In genomic region chr17:36245741-36246140, GRCm38 (mm10) we compare ENCODE assay signal across 25 mouse cellular contexts. TPM values are rescaled to one million over a fixed set of nuclear protein-coding genes. Genes with fewer than 3 reads are reported as not detected.
A peak's percentile ranks its signal among the peaks of the same experiment; 100 is the strongest.
DNase-seq lines count a peak whose midpoint lies in the region; ATAC-seq and TF ChIP-seq lines count a peak whose summit lies in the region.
"Had no signal": no experiment of that assay in that cellular context is flagged by ENCODE, and none has a peak within 500 bp of the region (broad histone marks: within the 10 kb centered on the region; RNA-seq: fewer than 3 reads in every experiment).

No protein-coding gene starts in this region.

- H3K36me3 ChIP-seq in intestine, postnatal 0 days (ENCODE audit: control insufficient read depth, insufficient read depth), result no peaks in the 10 kb centered on the region
- H3K36me3 ChIP-seq in intestine, embryonic 16.5 days (ENCODE audit: control insufficient read depth, insufficient read depth, low read length), result no peaks in the 10 kb centered on the region
- H3K36me3 ChIP-seq in MEL (ENCODE audit: control insufficient read depth in 1 of 2, insufficient read depth in 2 of 2, low read length in 2 of 2), result peaks cover 0 to 3% of the 10 kb centered on the region in 2 experiments; a peak in 1 of 4 replicates
- no peaks in the 10 kb centered on the region for H3K36me3 ChIP-seq in splenic B cell, adult 2 months (ENCODE audit: control insufficient read depth, insufficient read depth, low read length, poor library complexity, severe bottlenecking)
- no peaks in the 10 kb centered on the region for H3K36me3 ChIP-seq in limb, embryonic 10.5 days
- H3K36me3 ChIP-seq: embryonic facial prominence, embryonic 13.5 days; forebrain, embryonic 15.5 days; heart, embryonic 12.5 days; hindbrain, embryonic 15.5 days; liver, embryonic 15.5 days; neural tube, embryonic 12.5 days had no signal

- H3K27ac ChIP-seq in intestine, postnatal 0 days (ENCODE audit: low read depth, low read length), result no peak overlapping the region
- H3K27ac ChIP-seq in intestine, embryonic 16.5 days (ENCODE audit: low read length), result no peak overlapping the region
- H3K27ac ChIP-seq in MEL (ENCODE audit: control insufficient read depth, low read depth, low read length), result no peak overlapping the region
- H3K27ac ChIP-seq in limb, embryonic 10.5 days, result no peak overlapping the region
- H3K27ac ChIP-seq: embryonic facial prominence, embryonic 13.5 days; forebrain, embryonic 15.5 days; hindbrain, embryonic 15.5 days; kidney, postnatal 0 days; liver, embryonic 15.5 days; neural tube, embryonic 12.5 days had no signal

- H3K79me2 ChIP-seq in MEL (ENCODE audit: control insufficient read depth, insufficient read depth, low read length, poor library complexity), result no peaks in the 10 kb centered on the region

- H3K4me3 ChIP-seq in intestine, postnatal 0 days (ENCODE audit: low read depth, low read length), result no peak overlapping the region
- no peak overlapping the region for H3K4me3 ChIP-seq in intestine, embryonic 16.5 days (ENCODE audit: low read length)
- H3K4me3 ChIP-seq in lung, adult 2 months (replicated peaks; ENCODE audit: extremely low read depth, low read depth, low read length), result no peak overlapping the region
- H3K4me3 ChIP-seq in MEL (ENCODE audit: control insufficient read depth in 1 of 2, insufficient read depth in 1 of 2, low read depth in 2 of 2, low read length in 2 of 2), result no peak overlapping the region
- no peak overlapping the region for H3K4me3 ChIP-seq in limb, embryonic 10.5 days
- H3K4me3 ChIP-seq: embryonic facial prominence, embryonic 13.5 days; forebrain, embryonic 15.5 days; heart, embryonic 12.5 days; hindbrain, embryonic 15.5 days; liver, embryonic 15.5 days; neural tube, embryonic 12.5 days had no signal

- TF ChIP-seq RAD21 in MEL (IDR thresholded peaks at IDR 0.05; ENCODE audit: low read depth, low read length), result peak; percentile 35

- H3K27me3 ChIP-seq in intestine, postnatal 0 days (replicated peaks; ENCODE audit: control insufficient read depth, insufficient read depth, low read length), result peaks cover 9% of the 10 kb centered on the region
- peaks cover 17% of the 10 kb centered on the region for H3K27me3 ChIP-seq in intestine, embryonic 16.5 days (replicated peaks; ENCODE audit: control insufficient read depth, insufficient read depth, low read length)
- peaks cover 5 to 10% of the 10 kb centered on the region in 2 experiments for H3K27me3 ChIP-seq in MEL (ENCODE audit: control insufficient read depth in 1 of 2, insufficient read depth in 2 of 2, low read length in 2 of 2)
- no peaks in the 10 kb centered on the region; the same call in 1 of the 2 replicates for H3K27me3 ChIP-seq in splenic B cell, adult 2 months (ENCODE audit: control insufficient read depth, insufficient read depth, low read length, poor library complexity, severe bottlenecking)
- H3K27me3 ChIP-seq in limb, embryonic 10.5 days (ENCODE audit: low read depth, poor library complexity, severe bottlenecking), result peaks cover 33% of the 10 kb centered on the region

- 80% methylated on average over 2 of the region's 2 CpGs for WGBS in intestine, postnatal 0 days
- 82% methylated on average over 2 of the region's 2 CpGs for WGBS in intestine, embryonic 16.5 days
- WGBS in lung, adult 2 months, result 80% methylated on average over 2 of the region's 2 CpGs
- WGBS in limb, embryonic 10.5 days, result 85% methylated on average over 2 of the region's 2 CpGs

- TF ChIP-seq EP300 in MEL (IDR thresholded peaks at IDR 0.05; ENCODE audit: low read depth in 1 of 2, low read length in 2 of 2), result no peak

- H3K4me2 ChIP-seq in intestine, postnatal 0 days (replicated peaks; ENCODE audit: low read depth), result no peak overlapping the region
- H3K4me2 ChIP-seq in intestine, embryonic 16.5 days (ENCODE audit: low read depth, low read length), result no peak overlapping the region
- H3K4me2 ChIP-seq: embryonic facial prominence, embryonic 13.5 days; forebrain, embryonic 15.5 days; heart, embryonic 12.5 days; hindbrain, embryonic 15.5 days; liver, embryonic 15.5 days; neural tube, embryonic 12.5 days had no signal

- H3K9ac ChIP-seq in intestine, postnatal 0 days (ENCODE audit: low read depth, low read length), result no peak overlapping the region
- H3K9ac ChIP-seq in intestine, embryonic 16.5 days (ENCODE audit: low read depth, low read length), result no peak overlapping the region
- H3K9ac ChIP-seq in MEL (ENCODE audit: control insufficient read depth, low read depth, low read length, poor library complexity, severe bottlenecking), result no peak overlapping the region
- H3K9ac ChIP-seq: embryonic facial prominence, embryonic 13.5 days; forebrain, embryonic 15.5 days; heart, embryonic 12.5 days; hindbrain, embryonic 15.5 days; liver, embryonic 15.5 days; neural tube, embryonic 12.5 days had no signal

- no peaks in the 10 kb centered on the region for H3K4me1 ChIP-seq in intestine, postnatal 0 days (replicated peaks; ENCODE audit: control insufficient read depth, insufficient read depth, low read length)
- H3K4me1 ChIP-seq in intestine, embryonic 16.5 days (ENCODE audit: control insufficient read depth, insufficient read depth, low read length), result no peaks in the 10 kb centered on the region
- no peaks in the 10 kb centered on the region for H3K4me1 ChIP-seq in lung, adult 2 months (ENCODE audit: control insufficient read depth, insufficient read depth, low read length)
- no peaks in the 10 kb centered on the region; a peak in 1 of 4 replicates for H3K4me1 ChIP-seq in MEL (ENCODE audit: control insufficient read depth in 1 of 2, insufficient read depth in 2 of 2, low read length in 2 of 2)
- peaks cover 10% of the 10 kb centered on the region for H3K4me1 ChIP-seq in limb, embryonic 10.5 days
- H3K4me1 ChIP-seq: forebrain, embryonic 15.5 days; hindbrain, embryonic 15.5 days; liver, embryonic 15.5 days; neural tube, embryonic 12.5 days had no signal

- H3K9me3 ChIP-seq in intestine, postnatal 0 days (ENCODE audit: control insufficient read depth), result no peaks in the 10 kb centered on the region
- no peaks in the 10 kb centered on the region for H3K9me3 ChIP-seq in intestine, embryonic 16.5 days (ENCODE audit: control insufficient read depth, low read length)
- H3K9me3 ChIP-seq in MEL (replicated peaks; ENCODE audit: insufficient read depth, low read length), result no peaks in the 10 kb centered on the region
- no peaks in the 10 kb centered on the region for H3K9me3 ChIP-seq in limb, embryonic 10.5 days (replicated peaks)
- H3K9me3 ChIP-seq: embryonic facial prominence, embryonic 13.5 days; forebrain, embryonic 15.5 days; hindbrain, embryonic 15.5 days; liver, embryonic 15.5 days; neural tube, embryonic 12.5 days had no signal

- ATAC-seq in intestine, postnatal 0 days, result no peak
- no peak for ATAC-seq in intestine, embryonic 16.5 days
- ATAC-seq: forebrain, embryonic 15.5 days had no signal

- TF ChIP-seq CTCF in intestine, postnatal 0 days (IDR thresholded peaks at IDR 0.05; ENCODE audit: low read depth), result peak; percentile 31; the same call in 1 of the 2 replicates
- TF ChIP-seq CTCF in lung, adult 2 months (IDR thresholded peaks at IDR 0.05; ENCODE audit: insufficient read depth, low read length), result no peak
- peak in 2 of 3 experiments; percentile 41 to 46; a peak in 4 of 6 replicates for TF ChIP-seq CTCF in MEL (IDR thresholded peaks at IDR 0.05 in 2 of 3, conservative IDR thresholded peaks at IDR 0.05 in 1 of 3; ENCODE audit: control insufficient read depth in 1 of 3, insufficient read depth in 1 of 3, low read depth in 2 of 3, low read length in 3 of 3, poor library complexity in 1 of 3, severe bottlenecking in 1 of 3)

- TF ChIP-seq POLR2A in lung, adult 2 months (IDR thresholded peaks at IDR 0.05; ENCODE audit: borderline replicate concordance, extremely low read depth, low read depth, low read length), result no peak
- TF ChIP-seq POLR2A in MEL (IDR thresholded peaks at IDR 0.05; ENCODE audit: control insufficient read depth in 1 of 2, insufficient read depth in 1 of 2, low read depth in 1 of 2, low read length in 2 of 2, poor library complexity in 1 of 2), result no peak

- peak; percentile 44 for DNase-seq in lung, postnatal 36 days
- DNase-seq in lung, adult 2 months, result no peak
- peak; percentile 44 for DNase-seq in MEL (ENCODE audit: low read depth, low spot score)
- peak; percentile 38 for DNase-seq in splenic B cell, adult 2 months (ENCODE audit: low read depth, low spot score)
- no peak for DNase-seq in limb, embryonic 10.5 days (ENCODE audit: low spot score)
- DNase-seq: adrenal gland, postnatal 10 days; cerebellum, postnatal 10 days; heart, postnatal 4 days; kidney, adult 11 months; left cerebral cortex, postnatal 4 days; right cerebral cortex, postnatal 4 days; thymus, postnatal 14 days had no signal

RNA-seq across cellular contexts. Expression of gene Rpp21, which starts 12.1 kb away (rescaled TPM):
- polyA plus RNA-seq in intestine, postnatal 0 days (2015; fragmentation: Nextera tagmentation; extraction: Ambion mirVana), result 103 and 110 TPM in 2 replicates
- 129 and 139 TPM in 2 replicates for polyA plus RNA-seq in intestine, embryonic 16.5 days (2015; fragmentation: Nextera tagmentation; extraction: Ambion mirVana)
- 67.6 and 80.1 TPM in 2 replicates for polyA plus RNA-seq in lung, adult 2 months (2012; rRNA removed)
- 57.8 and 63.8 TPM in 2 replicates for total RNA-seq in MEL (2012; rRNA removed)
- polyA plus RNA-seq in MEL (2012; ENCODE audit: insufficient read depth in 1 of 2, insufficient read length in 2 of 2, low read depth in 1 of 2, low replicate concordance in 2 of 2, missing spikeins in 1 of 2), result 100 to 1,000 TPM in 1 of 2 experiments, not detected in 1; 116 TPM
- 82.4 and 96.0 TPM in 2 replicates for polyA plus RNA-seq in limb, embryonic 10.5 days (2016; fragmentation: Nextera tagmentation; extraction: Ambion mirVana)

RNA-seq across cellular contexts. Expression of gene Trim39, which starts 26.3 kb away (rescaled TPM):
- polyA plus RNA-seq in intestine, postnatal 0 days (2015; fragmentation: Nextera tagmentation; extraction: Ambion mirVana), result 4.2 and 5.7 TPM in 2 replicates
- 9.7 and 10.6 TPM in 2 replicates for polyA plus RNA-seq in intestine, embryonic 16.5 days (2015; fragmentation: Nextera tagmentation; extraction: Ambion mirVana)
- 14.9 and 15.6 TPM in 2 replicates for polyA plus RNA-seq in lung, adult 2 months (2012; rRNA removed)
- total RNA-seq in MEL (2012; rRNA removed), result 9.4 and 13.5 TPM in 2 replicates
- 10 to 100 TPM in 1 of 2 experiments, not detected in 1; 16.0 TPM for polyA plus RNA-seq in MEL (2012; ENCODE audit: insufficient read depth in 1 of 2, insufficient read length in 2 of 2, low read depth in 1 of 2, low replicate concordance in 2 of 2, missing spikeins in 1 of 2)
- polyA plus RNA-seq in limb, embryonic 10.5 days (2016; fragmentation: Nextera tagmentation; extraction: Ambion mirVana), result 20.1 and 24.2 TPM in 2 replicates

RNA-seq across cellular contexts. Expression of gene H2-M10.2, which starts 40.5 kb away (rescaled TPM):
- polyA plus RNA-seq in intestine, postnatal 0 days (2015; fragmentation: Nextera tagmentation; extraction: Ambion mirVana), result not detected in 2 replicates
- polyA plus RNA-seq in intestine, embryonic 16.5 days (2015; fragmentation: Nextera tagmentation; extraction: Ambion mirVana), result not detected in 2 replicates
- not detected in 2 replicates for polyA plus RNA-seq in lung, adult 2 months (2012; rRNA removed)
- not detected in 2 replicates for total RNA-seq in MEL (2012; rRNA removed)
- not detected for polyA plus RNA-seq in MEL (2012; ENCODE audit: insufficient read depth in 1 of 2, insufficient read length in 2 of 2, low read depth in 1 of 2, low replicate concordance in 2 of 2, missing spikeins in 1 of 2)
- 0.14 and 0.25 TPM in 2 replicates for polyA plus RNA-seq in limb, embryonic 10.5 days (2016; fragmentation: Nextera tagmentation; extraction: Ambion mirVana)
- total RNA-seq: adrenal gland, postnatal 10 days; gastrocnemius, postnatal 4 days; heart, postnatal 4 days; layer of hippocampus, adult 18-20 months; left cerebral cortex, postnatal 4 days; megakaryocyte-erythroid progenitor cell, adult 5-6 weeks; monocyte, adult 5-6 weeks had no signal
- polyA plus RNA-seq: embryonic facial prominence, embryonic 13.5 days; forebrain, embryonic 15.5 days; heart, embryonic 12.5 days; hindbrain, embryonic 15.5 days; kidney, postnatal 0 days; liver, embryonic 15.5 days; neural tube, embryonic 12.5 days had no signal

RNA-seq across cellular contexts. Expression of gene H2-T3, which starts 55.7 kb away (rescaled TPM):
- 53.3 and 65.3 TPM in 2 replicates for polyA plus RNA-seq in intestine, postnatal 0 days (2015; fragmentation: Nextera tagmentation; extraction: Ambion mirVana)
- polyA plus RNA-seq in intestine, embryonic 16.5 days (2015; fragmentation: Nextera tagmentation; extraction: Ambion mirVana), result 42.3 and 46.9 TPM in 2 replicates
- 0.05 TPM in 1 of 2 replicates, not detected in the other for polyA plus RNA-seq in lung, adult 2 months (2012; rRNA removed)
- total RNA-seq in MEL (2012; rRNA removed), result not detected in 2 replicates
- not detected for polyA plus RNA-seq in MEL (2012; ENCODE audit: insufficient read depth in 1 of 2, insufficient read length in 2 of 2, low read depth in 1 of 2, low replicate concordance in 2 of 2, missing spikeins in 1 of 2)
- not detected in 2 replicates for polyA plus RNA-seq in limb, embryonic 10.5 days (2016; fragmentation: Nextera tagmentation; extraction: Ambion mirVana)
- total RNA-seq: adrenal gland, postnatal 10 days; heart, postnatal 4 days; layer of hippocampus, adult 18-20 months; left cerebral cortex, postnatal 4 days; megakaryocyte-erythroid progenitor cell, adult 5-6 weeks; monocyte, adult 5-6 weeks had no signal
- polyA plus RNA-seq: embryonic facial prominence, embryonic 13.5 days; forebrain, embryonic 15.5 days; heart, embryonic 12.5 days; hindbrain, embryonic 15.5 days; kidney, postnatal 0 days; liver, embryonic 15.5 days; neural tube, embryonic 12.5 days had no signal

Comparison
In these comparisons a context has a peak if more than half of its experiments do, and no peak if none do; other contexts are left out.
1. DNase-seq: peak in lung, postnatal 36 days (single experiment), MEL (single experiment) and splenic B cell, adult 2 months (single experiment); none in lung, adult 2 months (single experiment) and limb, embryonic 10.5 days (single experiment).